Mouse (Mus musculus): ENCODE data around the gene Timeless.
"Not testable (repeated sequence)": the region's sequence is repeated elsewhere in the genome, so short reads cannot be mapped to it uniquely, and the experiment has no call there.

The Timeless gene

DNA sequence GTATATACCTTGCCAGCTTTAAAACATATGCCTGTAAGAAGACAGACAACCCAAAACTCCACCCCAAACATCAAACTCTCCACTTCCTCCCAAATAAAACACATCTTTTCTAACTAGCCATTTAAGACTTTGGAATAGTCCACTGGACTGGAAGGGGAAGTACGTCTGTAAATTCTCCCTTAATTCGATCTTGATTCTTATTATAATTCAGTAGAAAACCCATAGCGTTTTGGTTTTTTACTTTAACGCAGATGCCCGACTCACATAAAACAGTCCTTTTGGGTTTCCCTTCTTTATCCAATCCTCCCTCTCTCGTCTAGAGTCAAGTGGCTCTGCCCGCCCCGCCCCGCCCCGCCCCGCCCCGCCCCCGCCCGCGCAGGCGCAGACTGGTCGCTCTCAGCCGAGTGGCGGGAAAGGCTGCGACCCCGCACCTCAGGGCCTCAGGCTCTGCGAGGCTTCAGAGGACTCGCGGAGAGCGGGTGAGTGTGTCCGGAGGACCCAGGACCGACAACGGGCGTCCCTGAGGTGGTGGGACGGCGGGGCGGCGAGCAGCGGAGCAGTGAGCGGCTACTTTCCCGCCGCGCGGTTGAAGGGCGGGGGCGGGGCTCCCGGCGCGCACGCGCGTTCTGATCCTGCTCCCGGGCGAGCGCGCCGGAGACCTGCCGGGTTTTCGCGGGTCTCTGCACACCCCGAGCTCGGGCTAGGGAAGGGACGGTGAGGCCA, at the start of gene Timeless:
Gene Timeless, plus strand, starts transcription at position 369 of the 723 bp plus-strand sequence.
- peak; percentile 82 to 94 for DNase-seq

DNA sequence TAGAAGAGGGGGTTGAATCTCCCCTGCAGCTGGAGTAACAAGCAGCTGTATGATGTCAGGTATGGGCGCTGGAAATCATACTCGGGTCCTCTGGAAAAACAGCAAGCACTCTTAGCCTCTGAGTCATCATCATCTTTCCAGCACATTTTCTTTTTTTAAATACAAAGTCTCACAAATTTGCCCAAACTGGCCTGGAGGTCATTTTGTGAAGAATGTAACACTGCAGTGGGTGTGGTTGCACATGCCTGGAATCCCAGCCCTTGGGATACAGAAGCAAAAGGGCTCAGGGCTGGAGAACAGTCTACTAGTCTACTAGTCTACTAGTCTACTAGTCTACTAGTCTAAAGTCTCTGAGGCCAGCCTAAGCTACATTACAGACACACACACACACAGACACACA, 47.6 kb upstream of the Timeless start:
- peak in 1 of 2 experiments; percentile 17 for DNase-seq

DNA sequence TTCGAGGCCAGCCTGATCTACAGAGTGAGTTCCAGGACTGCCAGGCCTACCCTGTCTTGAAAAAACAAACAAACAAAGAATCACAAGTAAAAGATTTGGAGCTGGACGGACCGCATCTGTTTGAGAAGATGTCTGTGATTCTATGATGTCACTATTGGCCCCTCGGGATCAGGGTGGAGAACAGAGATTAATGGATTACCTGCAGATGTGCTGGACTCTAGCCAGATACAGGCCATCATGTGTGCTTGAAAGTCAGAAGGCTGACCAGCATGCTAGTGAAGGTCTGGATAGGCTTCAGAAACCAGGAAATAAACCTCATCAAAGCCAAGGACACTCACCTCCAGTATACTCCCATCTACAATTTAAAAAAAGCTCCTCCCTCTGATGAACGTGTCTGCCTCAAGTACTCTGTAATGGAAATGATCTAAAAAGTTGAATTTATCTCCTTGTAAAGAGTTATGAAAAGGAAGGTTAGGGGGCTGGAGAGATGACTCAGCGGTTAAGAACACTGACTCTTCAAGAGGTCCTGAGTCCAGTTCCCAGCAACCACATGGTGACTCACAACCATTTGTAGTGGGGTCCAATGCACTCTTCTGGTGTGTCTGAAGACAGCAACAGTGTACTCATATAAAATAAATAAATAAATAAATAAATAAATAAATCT, 46.5 kb upstream of the Timeless start:
- peak; percentile 28 to 31 for DNase-seq

DNA sequence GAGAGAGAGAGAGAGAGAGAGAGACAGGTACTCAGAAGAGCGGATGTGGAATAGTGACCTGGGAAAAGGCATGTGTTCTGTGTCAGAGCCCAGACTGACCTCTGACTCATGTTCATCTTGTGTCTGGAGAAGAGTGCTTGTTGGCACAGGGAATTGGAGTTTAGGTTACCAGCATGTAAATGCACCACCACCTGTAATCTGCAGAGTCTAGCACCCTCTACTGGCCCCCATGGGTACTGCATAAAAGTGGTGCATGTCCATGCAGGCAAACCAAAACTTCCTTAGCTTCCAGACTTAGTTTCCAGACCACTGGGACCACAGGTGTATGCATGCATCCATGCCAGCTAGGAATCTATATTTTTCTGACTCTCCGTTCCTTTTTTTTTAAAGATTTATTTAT, 45.9 kb upstream of the Timeless start:
- DNase-seq = peak; percentile 84 to 92

DNA sequence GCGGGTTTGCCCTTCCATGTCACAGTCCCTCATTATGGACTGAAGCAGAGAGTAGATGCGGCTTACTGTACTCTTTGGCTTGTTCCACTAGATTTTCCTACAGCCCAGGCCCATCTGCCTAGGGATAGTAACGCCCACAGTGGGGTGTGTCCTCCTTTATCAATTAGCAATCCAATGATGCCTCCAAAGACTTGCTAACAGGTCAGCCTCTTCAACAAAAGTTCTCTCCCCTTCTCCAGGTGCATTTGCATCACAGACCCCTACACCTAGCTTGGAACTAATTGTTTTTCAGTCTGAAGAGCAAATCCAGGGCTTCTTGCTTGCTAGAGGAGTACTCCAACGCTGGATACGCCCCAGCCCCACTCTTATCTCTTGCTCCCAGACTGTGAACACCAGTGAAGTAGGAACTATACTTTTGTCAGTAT, 44.7 kb upstream of the Timeless start:
- DNase-seq = no peak

DNA sequence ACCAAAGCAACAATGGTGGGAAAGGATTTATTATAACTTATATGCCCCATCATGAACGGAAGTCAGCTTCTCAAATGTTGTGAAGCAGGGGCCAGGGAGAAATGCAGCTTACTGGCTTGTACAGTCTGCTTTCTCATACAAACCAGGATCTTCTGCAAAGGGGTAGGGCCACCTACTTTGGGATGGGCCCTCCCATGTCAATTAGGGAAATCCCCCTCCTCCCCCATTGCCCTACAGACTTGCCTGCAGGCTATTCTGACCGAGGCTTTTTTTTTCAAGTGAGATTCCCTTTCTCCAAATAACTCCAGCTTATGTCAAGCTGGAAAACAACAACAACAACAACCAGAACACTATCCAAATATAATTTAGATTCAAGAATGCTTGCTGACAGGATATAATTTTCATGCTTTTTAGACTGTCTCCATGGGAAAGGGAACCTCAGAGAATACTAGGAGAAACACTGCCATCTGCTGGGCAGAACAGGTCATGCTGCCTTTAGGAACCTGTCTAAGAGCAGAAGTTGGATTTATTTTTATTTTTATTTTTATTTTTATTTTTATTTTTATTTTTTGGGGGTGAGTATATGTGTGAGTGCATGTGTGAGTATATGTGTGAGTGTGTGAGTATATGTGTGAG, 43.5 kb upstream of the Timeless start:
- DNase-seq = peak; percentile 81 to 90

DNA sequence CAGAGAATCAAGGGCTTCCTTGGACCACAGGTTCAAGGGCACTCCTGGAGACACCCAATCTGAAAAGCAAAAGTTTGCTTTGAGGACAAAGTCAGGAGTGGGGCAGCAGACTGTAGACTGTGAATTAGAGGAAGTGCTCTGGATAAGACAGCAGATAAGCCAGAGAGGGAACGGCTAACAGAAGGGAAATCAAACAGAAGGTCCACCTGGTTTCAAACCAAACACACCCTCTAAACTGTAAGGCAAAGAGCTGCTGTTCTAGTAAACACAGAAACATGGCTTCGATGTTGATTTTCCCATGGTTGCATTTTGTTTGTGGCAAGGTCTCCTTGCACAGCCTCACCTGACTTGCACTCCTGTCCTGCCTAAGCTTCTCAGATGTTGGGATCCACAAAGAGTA, 40.4 kb upstream of the Timeless start:
- DNase-seq = no peak

DNA sequence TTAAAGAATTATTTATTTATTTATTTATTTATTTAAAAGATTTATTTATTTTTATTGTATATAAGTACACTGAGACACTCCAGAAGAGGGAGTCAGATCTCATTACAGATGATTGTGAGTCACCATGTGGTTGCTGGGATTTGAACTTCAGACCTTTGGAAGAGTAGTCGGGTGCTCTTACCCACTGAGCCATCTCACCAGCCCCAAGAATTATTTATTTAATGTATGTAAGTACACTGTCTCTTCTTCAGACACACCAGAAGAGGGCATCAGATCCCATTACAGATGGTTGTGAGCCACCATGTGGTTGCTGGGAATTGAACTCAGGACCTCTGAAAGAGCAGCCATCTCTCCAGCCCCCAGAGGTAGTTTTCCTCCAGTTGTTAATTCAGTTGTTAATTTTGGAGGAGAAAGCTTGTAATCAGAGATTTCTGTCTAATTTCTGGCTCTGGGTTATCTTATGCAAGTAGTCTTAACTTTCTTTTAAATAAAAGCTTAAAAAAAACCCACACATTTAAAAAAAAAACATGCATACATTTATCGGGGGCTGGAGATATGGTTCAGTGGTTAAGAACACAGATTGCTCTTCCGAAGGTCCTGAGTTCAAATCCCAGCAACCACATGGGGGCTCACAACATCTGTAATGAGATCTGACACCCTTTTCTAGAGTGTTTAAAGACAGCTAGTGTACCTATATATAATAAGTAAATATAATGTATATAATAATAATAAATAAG, 39.7 kb upstream of the Timeless start:
- DNase-seq = not testable (repeated sequence)

DNA sequence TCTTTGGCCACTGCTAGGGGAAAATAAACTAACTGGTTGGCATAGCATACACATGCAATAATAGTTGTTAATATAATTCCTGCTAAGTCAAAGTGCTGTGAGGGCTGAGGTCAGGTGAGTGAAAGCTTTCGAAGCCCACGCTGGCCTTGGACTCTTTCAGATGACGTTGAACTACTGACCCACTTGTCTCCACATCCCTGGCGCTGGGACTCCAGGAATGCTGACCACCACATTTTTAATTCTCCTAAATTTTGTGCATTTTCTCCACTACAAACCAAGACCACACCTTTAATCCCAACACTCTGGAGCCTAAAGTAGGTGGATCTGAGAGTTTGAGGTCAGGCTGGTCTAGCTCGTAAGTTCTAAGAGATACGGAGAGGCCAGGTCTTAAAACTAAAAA, 38.8 kb upstream of the Timeless start:
- DNase-seq = no peak

DNA sequence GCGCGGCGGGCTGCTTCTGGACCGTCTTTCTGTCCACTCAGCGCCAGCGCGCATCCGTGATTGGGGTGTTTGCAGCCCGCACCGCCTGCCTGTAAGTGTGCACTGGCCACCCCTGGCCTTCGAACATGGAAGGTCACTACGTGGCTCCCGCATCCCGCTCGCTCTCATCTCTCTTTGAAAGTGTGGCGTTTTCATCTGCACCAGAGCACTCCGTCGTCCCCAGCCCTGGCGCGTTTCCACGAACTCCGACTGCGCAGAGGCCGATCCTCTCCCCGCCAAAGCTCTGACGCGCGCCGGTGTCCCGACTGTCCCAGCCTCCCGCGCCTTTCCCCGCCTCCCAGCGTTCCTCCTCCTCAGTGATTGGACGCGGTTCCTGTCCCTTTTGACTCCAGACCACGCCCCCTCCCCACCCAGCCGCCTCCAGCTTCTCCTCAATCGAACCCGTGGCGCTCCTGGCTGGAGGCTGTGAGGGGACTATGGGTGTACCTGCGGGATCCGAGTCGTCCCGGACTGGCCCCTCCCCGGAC, 37.8 kb upstream of the Timeless start, which contains the start of gene Gls2:
Gene Gls2, plus strand, starts transcription at position 434 of the 527 bp plus-strand sequence.
- peak; percentile 98 for DNase-seq

DNA sequence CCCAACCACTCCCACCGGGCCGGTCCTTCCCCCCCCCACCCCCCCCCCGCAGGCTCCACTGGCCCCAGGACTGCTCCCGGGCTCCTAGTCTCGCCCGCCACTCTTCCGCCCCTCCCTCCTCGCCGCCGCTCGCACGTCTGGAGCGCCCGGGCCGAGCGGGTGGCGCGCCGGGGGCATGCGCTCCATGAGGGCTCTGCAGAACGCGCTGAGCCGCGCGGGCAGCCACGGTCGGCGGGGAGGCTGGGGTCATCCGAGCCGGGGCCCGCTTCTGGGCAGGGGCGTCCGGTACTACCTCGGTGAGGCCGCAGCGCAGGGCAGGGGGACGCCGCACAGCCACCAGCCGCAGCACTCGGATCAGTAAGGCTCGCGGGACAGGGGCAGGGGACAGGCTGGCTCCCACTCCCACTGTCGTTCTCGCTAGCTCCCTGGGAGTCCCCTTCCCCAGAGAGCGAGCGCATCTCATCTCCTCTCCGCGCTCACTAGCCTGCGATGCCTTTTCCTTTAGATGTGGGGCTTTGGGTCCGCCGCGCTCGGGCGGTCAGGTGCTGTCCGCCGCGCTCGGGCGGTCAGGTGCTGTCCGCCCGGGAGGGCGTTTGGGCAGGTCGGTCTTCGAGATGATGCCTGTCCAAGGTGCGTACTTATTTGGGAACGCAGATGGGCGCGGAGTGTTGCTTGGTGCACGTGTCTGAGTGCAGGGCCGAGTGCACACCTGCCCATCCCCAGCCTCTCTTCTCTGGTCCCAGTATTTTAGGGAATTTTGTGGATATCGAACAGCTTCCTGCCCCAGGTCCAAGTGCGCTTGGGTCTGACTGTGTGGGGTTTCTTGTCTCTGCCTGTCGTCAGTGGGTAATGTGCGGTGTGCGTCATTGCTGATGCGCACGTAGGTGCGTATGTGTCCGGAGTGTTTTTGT, 37.1 kb upstream of the Timeless start:
- peak in 1 of 2 experiments; percentile 38 for DNase-seq

DNA sequence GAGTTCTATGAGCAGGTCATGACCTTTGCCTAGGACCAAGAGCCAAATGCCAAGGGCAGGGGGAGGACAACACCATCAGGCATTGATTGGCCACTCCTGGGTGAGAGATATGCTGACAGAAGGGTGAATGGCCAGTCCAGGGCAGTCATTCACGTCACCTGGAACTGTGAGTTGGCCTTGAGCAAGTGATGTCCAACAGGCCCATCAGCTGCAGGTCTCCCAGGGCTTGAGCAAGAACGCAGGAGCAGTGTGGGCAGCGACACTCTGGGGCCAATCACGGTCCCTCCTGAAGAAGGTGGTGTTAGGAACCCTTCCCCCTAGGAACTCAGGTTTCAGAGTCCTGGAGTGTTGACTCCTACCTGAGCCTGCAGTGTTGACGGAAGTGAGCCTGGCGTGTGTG, 30.0 kb upstream of the Timeless start:
- DNase-seq = no peak

DNA sequence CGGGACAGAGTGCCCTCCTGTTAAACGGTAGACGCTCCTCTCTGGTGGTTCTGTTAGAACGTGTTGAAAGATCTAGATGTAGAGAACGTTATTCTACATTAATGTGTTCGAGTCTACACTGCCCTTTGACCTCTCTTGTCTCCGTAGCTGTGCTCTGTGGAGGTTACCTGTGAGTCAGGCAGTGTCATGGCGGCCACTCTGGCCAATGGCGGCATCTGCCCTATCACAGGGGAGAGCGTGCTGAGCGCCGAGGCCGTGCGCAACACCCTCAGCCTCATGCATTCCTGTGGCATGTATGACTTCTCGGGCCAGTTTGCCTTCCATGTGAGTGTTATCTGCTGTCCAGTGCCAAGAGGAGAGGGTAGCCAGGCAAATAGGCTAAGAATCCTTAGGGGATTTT, 26.9 kb upstream of the Timeless start:
- DNase-seq = no peak

DNA sequence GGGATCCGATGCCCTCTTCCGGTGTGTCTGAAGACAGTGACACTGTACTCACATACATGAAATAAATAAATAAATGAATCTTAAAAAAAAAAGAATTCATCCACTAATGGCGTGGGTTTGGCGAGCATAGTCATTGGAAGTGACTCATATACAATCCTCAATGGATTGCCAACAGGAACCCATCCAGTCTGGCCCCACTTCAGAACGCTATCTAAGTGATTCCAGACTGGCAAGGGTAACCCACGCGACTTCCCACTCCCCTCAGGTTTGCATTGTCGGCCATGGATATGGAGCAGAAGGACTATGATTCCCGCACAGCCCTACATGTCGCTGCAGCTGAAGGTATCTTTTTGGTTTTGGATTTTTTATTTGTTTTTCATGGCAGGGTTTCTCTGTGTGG, 23.5 kb upstream of the Timeless start:
- no peak for DNase-seq

DNA sequence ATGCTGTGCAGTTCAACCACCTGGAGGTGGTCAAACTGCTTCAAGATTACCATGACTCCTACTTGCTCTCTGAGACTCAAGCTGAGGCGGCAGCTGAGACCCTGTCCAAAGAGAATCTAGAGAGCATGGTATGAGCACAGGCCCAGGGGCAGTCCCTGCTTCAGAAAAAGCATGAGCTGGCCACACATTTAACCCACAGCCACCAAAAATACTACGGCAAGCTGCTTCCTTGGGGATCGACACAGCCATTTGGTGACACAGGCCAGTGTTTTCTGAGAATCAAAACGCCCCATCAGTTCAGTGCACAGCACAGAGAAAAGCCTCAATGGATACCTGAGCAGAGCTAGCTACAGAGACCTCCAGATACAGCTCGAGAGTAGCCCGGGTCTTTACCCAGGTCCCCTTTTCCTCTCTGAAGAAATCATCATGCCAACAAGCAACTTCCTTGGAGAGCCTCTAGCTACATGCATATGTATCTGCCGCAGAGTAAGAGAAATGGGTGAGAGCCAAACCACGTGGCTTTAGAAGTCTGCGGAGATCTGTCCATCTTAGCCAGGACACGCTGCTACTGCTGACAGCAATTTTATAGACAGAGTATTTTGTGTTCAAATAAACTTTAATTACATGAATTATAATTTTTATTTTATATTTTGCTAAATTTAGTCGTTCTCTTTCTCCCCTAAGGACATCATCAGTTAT, 22.4 kb upstream of the Timeless start:
- no peak for DNase-seq

DNA sequence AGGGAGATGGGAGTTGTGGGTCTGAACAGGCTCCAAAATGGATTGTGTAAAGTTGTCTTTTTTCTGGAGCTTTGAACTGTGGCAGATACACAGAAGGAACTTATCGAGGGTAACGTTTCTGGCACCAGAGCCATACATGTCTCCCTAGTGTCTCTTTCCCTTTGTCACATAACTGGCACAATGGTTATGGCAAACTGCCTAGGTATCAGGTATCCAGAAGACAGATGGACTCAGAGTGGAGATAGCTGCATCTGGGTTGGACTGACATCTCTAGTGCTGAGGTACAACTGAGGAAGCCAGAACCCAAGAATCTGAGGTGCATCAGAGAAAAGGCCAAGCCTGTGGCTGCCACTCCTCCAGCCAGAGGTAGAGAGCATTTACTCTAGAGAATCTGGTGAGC, 21.7 kb upstream of the Timeless start:
- DNase-seq = no peak

DNA sequence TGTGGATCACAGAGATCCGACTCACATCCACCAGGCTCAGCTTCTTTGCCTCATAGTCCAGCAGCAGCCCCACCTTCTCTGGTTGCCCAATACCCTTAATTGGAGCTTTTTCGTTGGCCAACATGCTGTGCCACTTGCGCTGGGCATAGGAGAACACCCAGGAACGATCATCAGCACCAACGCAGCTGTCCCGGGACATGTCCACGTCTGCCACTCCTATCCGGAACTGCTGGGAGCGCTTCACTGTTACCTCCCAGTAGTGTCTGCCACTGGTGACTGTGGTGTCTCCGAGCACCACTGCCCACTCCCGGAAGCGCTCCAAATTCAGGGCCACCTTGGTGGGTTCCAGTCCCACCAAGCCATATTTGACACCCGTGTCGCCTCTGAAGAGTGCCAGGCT, 20.9 kb upstream of the Timeless start:
- peak in 1 of 2 experiments; percentile 34 for DNase-seq

DNA sequence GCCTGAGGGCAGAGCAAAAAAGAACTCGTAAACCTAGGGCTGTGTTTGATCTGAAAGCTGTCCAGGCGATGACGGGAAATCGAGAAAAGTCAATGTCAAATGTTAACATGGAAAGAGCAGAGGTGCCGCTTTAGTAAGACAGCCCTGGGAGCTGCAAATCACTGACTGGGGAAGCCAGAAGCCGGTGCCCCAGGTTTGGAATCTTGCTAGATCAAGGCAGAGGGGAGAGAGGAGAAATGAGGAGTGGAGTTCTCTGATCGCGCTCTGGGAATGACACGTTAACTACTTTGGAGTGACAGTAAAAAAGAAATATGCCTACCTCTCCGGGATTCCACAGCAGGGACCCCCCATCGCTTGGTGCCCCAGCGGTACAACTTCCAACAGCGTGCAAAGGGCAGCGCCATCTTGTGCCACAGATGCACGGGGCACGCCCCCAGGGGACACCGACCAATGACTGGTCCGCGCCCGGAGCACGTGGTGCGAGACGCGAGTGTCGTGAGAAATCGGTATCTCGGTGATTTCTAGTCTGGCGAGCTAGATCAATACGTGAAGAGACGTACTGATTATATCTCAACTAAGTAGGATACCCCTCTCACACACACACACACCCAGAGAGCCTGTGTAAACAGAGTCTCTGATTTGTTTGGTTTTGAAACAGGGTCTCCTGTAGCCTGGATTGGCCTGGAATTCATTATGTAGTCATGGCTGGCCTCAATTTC, 20.3 kb upstream of the Timeless start, which contains the start of gene Spryd4:
Gene Spryd4, minus strand, starts transcription at position 418 of the 719 bp plus-strand sequence.
- DNase-seq = peak; percentile 94 to 97

DNA sequence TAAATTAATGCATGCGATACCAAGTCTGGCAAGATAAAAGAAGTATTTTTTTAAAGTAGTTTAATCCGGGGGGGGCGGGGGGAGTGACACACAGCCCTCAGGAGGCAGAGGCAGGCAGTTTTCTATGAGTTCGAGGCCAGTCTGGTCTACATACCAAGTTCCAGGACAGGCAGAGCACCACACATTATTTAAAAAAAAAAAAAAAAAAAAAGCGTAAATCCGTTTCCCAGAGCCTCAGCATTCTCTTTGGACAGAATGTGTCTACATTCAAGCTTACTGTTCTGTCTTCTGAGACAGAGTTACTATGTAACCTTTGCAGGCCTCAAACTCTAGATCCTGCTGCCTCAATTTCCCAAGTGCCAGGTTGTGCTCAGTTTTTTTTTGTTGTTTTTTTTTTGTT, 19.7 kb upstream of the Timeless start:
- no peak for DNase-seq

DNA sequence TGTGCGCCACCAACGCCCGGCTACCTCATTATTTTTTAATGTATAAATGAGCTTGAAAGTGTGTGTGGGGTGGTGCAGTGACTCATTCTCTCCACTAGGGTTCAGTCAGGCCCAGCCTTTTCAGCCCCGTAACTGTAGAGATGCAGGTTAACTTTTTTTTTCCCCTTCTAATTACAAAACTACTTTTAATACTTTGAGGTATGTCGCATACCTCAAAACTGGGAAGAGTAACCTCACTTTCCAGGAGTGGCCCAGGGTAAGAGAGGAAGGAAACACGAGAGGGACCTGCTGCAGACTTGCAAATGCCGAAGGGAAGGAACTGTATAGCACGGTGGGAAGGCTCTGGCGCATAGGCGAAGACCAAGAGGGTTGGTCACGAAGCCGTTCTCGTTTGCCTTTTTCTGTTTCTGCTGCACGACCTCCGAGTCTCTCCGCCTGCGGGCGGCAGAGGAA, 19.0 kb upstream of the Timeless start:
- DNase-seq = peak; percentile 82 to 83
